Mouse (Mus musculus) heart, embryonic 10.5 days (tissue): ENCODE data around the gene 1700088E04Rik. TPM values are rescaled to one million over a fixed set of nuclear protein-coding genes. Genes with fewer than 3 reads are reported as not detected.

Experiments used
- DNase-seq: peaks from one replicate; pipeline ENCODE4 v3.0.0-alpha.2; 2017; ENCODE audit warnings: low spot score
- H3K27ac ChIP-seq: fragments of 300-500 bp; sonication (generic); 2 replicates; pipeline ENCODE4 v1.5.1; 2016; ENCODE audit warnings: mild to moderate bottlenecking
- H3K27me3 ChIP-seq: fragments of 300-500 bp; sonication (generic); 2 replicates; pipeline ENCODE4 v1.6.1; 2016; ENCODE audit warnings: mild to moderate bottlenecking; ENCODE audit not compliant: poor library complexity, insufficient read depth, severe bottlenecking
- H3K36me3 ChIP-seq: fragments of 300-500 bp; sonication (generic); 2 replicates; pipeline ENCODE4 v1.6.1; 2016; ENCODE audit warnings: mild to moderate bottlenecking, moderate library complexity
- H3K4me1 ChIP-seq: fragments of 300-500 bp; sonication (generic); 2 replicates; pipeline ENCODE4 v1.6.1; 2016; ENCODE audit warnings: mild to moderate bottlenecking
- H3K4me3 ChIP-seq: fragments of 300-500 bp; sonication (generic); 2 replicates; pipeline ENCODE4 v1.5.1; 2016; ENCODE audit warnings: mild to moderate bottlenecking, moderate library complexity
- H3K9me3 ChIP-seq: fragments of 300-500 bp; sonication (generic); 2 replicates; pipeline ENCODE4 v1.6.1; 2016; ENCODE audit warnings: mild to moderate bottlenecking, moderate library complexity
- WGBS: fragments of 180-500 bp; shearing (Covaris S2); methylation state at CpG from one replicate; pipeline ENCODE4 v1.1.7; 2016; 5-methylcytosine and 5-hydroxymethylcytosine counted together
- polyA plus RNA-seq: library from polyadenylated mRNA; unstranded; fragments of >200 nt; fragmentation: Nextera tagmentation; extraction: Ambion mirVana; gene quantifications from 2 replicates; pipeline ENCODE4 v1.2.1, GENCODE M21; 2016

The 1700088E04Rik gene
- 6.0 and 8.1 TPM in 2 replicates for polyA plus RNA-seq

DNA sequence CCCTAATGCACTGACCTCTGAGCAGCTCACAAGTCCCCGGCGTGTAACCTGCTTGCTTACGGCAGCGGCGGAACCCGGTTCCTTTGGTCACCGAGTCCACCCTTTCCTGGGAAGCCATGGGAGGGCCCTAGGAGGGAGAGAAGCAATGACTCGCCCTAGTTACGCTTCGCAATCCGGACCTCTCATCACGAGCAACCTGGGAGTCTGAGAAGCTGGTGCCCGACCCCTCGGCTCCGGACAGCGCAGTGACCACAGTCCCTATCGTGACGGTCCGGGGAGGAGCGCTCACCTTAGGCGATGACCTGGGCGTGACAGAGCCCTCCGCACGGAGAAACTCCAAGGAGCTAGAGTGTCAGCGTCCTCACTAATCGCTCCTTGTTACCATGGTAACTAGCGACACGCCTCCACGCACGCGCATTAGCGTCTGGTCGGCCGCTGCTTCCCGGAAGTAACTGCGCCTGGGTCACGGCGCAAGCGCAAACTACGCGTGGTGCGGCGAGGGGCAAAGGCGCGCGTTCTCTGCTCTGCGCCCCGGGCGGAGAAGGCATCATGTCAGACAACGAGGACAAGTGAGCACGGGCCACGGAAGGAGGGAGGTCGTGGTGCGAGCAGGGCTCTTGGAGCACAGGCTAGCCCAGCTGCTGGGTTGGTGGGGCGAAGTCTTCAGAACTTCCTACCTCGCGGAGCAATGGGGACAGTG, at the start of gene 1700088E04Rik, which contains the start of gene Polr2f:
Gene 1700088E04Rik (minus strand): TSS at position 388 of the 700 bp plus-strand sequence.
Gene Polr2f (plus strand): TSS at position 144 of the 700 bp plus-strand sequence.
- DNase-seq = peak; percentile 96
- Histone ChIP-seq H3K27me3 (no peaks in the 10 kb centered on the region), H3K27ac (peak within 1 kb of the TSS; percentile 86), H3K36me3 (peaks cover 22% of the 10 kb centered on the region), H3K4me1 (peaks cover 20% of the 10 kb centered on the region), H3K4me3 (peak within 1 kb of the TSS; percentile 83), H3K9me3 (no peaks in the 10 kb centered on the region)
- under 1% methylated on average over 57 of the region's 57 CpGs for WGBS

DNA sequence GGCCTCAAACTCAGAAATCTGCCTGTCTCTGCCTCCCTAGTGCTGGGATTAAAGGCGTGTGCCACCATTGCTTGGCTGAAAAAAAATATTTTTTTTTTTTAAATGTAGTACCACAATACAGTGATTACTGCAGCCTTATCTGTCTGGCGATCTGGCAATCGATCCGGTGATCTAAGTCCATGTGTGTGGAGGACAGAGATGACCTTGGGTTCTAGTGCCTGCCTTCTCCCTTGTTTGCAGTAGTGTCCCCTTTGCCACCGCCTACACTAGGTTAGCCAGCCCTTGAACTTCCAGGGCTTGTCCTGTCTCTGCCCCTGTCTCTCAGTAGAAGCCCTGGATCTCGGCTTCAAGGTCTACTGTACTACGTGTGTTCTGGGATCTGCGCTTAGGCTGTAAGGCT, 46.8 kb upstream of the 1700088E04Rik start:
- H3K27me3 ChIP-seq = no peaks in the 10 kb centered on the region
- peaks cover 11% of the 10 kb centered on the region for H3K4me1 ChIP-seq
- H3K36me3 ChIP-seq = no peaks in the 10 kb centered on the region
- no peak overlapping the region for H3K4me3 ChIP-seq
- H3K9me3 ChIP-seq = no peaks in the 10 kb centered on the region
- DNase-seq = no peak
- no peak overlapping the region for H3K27ac ChIP-seq
- 89% methylated on average over 8 of the region's 8 CpGs for WGBS

DNA sequence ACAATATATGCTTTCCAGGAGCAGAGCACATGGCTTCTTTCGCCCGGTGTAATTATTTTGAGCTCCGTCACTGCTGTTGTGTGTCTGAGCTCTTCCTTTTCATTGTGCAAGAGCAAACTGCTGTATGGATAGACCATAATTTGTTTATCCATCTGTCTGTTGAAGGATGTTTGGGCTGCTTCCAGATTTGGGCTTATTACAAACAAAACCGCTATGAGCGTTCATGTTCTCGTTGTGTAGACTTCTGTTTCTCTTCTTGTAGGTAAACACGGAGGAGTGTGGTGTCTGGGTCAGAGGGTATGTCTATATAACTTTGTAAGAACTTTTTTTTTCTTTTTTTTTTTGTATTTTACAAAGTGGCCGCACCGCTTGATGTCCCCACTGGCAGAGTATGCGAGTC, 44.2 kb upstream of the 1700088E04Rik start:
- Histone ChIP-seq H3K27me3 (0 out of 2 replicates have a peak, but pooled peaks cover 4% of the 10 kb centered on the region), H3K4me1 (peaks cover 4% of the 10 kb centered on the region; the same call in 1 of the 2 replicates), H3K4me3 (no peak overlapping the region), H3K27ac (no peak overlapping the region), H3K9me3 (no peaks in the 10 kb centered on the region), H3K36me3 (no peaks in the 10 kb centered on the region)
- no peak for DNase-seq
- WGBS = 87% methylated on average over 10 of the region's 10 CpGs

DNA sequence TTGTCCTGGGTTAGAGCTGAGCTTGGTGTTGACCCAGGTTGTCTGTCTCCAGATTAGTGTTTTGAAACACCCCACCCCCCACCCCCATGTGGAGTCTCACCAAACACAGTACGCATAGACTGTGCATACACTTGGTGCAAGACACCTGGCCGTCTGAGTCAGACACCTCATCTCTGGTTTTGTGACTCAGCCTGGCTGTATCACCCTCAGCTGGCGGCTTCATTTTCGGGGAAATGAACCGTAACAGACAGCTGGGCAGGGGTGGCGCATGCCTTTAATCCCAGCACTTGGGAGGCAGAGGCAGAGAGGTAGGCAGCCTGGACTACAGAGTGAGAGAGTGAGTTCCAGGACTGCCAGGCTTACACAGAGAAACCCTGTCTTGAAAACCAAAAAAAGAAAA, 35.9 kb upstream of the 1700088E04Rik start:
- no peaks in the 10 kb centered on the region for H3K9me3 ChIP-seq
- H3K36me3 ChIP-seq = no peaks in the 10 kb centered on the region
- H3K27ac ChIP-seq = no peak overlapping the region
- no peak overlapping the region for H3K4me3 ChIP-seq
- 78% methylated on average over 6 of the region's 6 CpGs for WGBS
- peaks cover 24% of the 10 kb centered on the region for H3K27me3 ChIP-seq
- H3K4me1 ChIP-seq = peaks cover 39% of the 10 kb centered on the region
- DNase-seq = no peak

DNA sequence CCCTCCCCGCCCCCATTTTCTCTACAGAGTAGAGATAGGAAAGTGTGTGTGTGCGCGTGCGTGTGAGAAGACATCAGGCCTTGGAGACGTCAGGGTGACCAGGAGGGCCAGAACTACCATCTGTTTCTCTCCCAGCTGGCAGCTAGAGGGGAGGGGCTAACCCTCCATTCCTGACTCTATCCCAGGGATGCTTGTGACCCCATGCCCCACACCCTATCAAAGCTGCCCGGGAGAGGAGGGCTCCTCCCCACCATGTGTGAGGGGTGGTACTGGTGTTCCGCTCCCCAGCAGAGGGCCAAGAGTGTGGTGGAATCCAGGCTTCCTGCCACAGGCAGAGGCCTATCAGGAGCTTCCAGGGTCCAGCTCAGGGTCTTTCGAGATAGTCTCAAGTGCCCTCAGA, 25.7 kb upstream of the 1700088E04Rik start:
- Histone ChIP-seq H3K36me3 (no peaks in the 10 kb centered on the region), H3K27ac (peak overlapping the region; percentile 7; the same call in 1 of the 2 replicates), H3K9me3 (no peaks in the 10 kb centered on the region), H3K4me3 (no peak overlapping the region), H3K27me3 (peaks cover 70% of the 10 kb centered on the region), H3K4me1 (peaks cover 53% of the 10 kb centered on the region)
- WGBS = 34% methylated on average over 8 of the region's 8 CpGs
- no peak for DNase-seq

- Histone ChIP-seq H3K9me3 (no peaks in the 10 kb centered on the region), H3K27me3 (peaks cover 80% of the 10 kb centered on the region), H3K27ac (0 out of 2 replicates have a peak within 1 kb of the TSS, but pooled peaks have one; percentile 42), H3K36me3 (no peaks in the 10 kb centered on the region), H3K4me1 (peaks cover 46% of the 10 kb centered on the region), H3K4me3 (peak within 1 kb of the TSS; percentile 42)
- WGBS = 38% methylated on average over 5 of the region's 5 CpGs
- DNase-seq = no peak
Measured at GRCm38 (mm10) chr15:79165140-79165539, 24.1 kb upstream of the 1700088E04Rik start, which contains the start of gene Sox10. Sox10 (minus strand) TSS chr15:79165240.

DNA sequence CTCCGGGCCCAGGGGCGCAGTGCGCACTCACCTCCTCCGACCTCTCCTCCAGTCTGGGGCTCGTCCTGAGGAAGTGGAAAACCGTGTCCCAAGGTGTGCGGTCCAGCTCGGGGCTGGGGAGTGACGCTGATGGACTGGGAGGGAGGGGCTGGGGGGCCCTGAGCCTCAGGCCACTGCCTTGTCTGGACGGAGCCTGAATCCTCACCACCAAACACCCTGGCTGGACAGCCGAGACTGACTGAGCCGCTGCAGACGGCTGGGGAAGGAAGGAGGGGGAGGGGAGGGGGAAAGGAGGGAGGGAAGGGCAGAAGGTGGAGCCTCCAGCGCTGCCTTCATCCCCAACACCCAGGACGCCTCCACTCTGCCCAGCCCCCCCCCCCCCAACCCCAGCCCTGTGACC, 23.2 kb upstream of the 1700088E04Rik start:
- Histone ChIP-seq H3K4me3 (peak overlapping the region; percentile 42), H3K27me3 (peaks cover 84% of the 10 kb centered on the region), H3K4me1 (peaks cover 43% of the 10 kb centered on the region), H3K36me3 (no peaks in the 10 kb centered on the region), H3K9me3 (no peaks in the 10 kb centered on the region), H3K27ac (0 out of 2 replicates have a peak overlapping the region, but pooled peaks have one; percentile 42)
- WGBS = 2% methylated on average over 13 of the region's 15 CpGs
- DNase-seq = no peak

- Histone ChIP-seq H3K27ac (no peak overlapping the region), H3K4me3 (peak overlapping the region; percentile 42), H3K27me3 (peaks cover 91% of the 10 kb centered on the region), H3K4me1 (peaks cover 38% of the 10 kb centered on the region), H3K36me3 (no peaks in the 10 kb centered on the region), H3K9me3 (no peaks in the 10 kb centered on the region)
- no peak for DNase-seq
- 38% methylated on average over 14 of the region's 14 CpGs for WGBS
Measured at GRCm38 (mm10) chr15:79162822-79163221, 21.8 kb upstream of the 1700088E04Rik start.

GRCm38 (mm10) chr15:79162301-79162700, 21.2 kb upstream of the 1700088E04Rik start:
- WGBS = 66% methylated on average over 7 of the region's 7 CpGs
- Histone ChIP-seq H3K27me3 (peaks cover 96% of the 10 kb centered on the region), H3K9me3 (no peaks in the 10 kb centered on the region), H3K36me3 (no peaks in the 10 kb centered on the region), H3K27ac (no peak overlapping the region), H3K4me3 (no peak overlapping the region), H3K4me1 (peaks cover 34% of the 10 kb centered on the region)
- DNase-seq = no peak

GRCm38 (mm10) chr15:79155572-79155971, 14.5 kb upstream of the 1700088E04Rik start:
- Histone ChIP-seq H3K4me1 (peaks cover 23% of the 10 kb centered on the region), H3K27ac (no peak overlapping the region; the same call in 1 of the 2 replicates), H3K4me3 (0 out of 2 replicates have a peak overlapping the region, but pooled peaks have one; percentile 8), H3K36me3 (peaks cover 25% of the 10 kb centered on the region), H3K9me3 (no peaks in the 10 kb centered on the region), H3K27me3 (peaks cover 47% of the 10 kb centered on the region)
- WGBS = 51% methylated on average over 3 of the region's 3 CpGs
- no peak for DNase-seq

DNA sequence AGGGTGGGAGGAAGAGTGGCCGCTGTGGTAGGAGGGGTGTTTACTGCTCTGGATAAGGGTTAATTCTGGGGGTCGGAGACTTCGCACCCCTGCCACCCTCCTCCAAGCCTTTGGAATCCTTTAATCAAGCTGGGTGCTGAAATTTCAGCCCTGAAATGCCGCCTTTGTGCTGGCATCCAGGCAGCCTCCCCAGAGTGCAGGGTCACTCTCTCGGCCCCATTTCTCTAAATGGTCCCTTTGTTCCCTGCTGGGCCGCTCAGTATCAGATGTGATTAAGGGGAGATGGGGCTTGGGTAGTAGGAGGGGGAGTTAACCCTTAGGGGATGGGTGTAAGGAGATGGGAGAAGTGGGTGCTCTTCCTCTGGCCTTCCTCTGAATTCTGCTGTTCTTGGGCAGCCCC, 11.7 kb upstream of the 1700088E04Rik start:
- no peak overlapping the region for H3K4me3 ChIP-seq
- peaks cover 23% of the 10 kb centered on the region for H3K4me1 ChIP-seq
- peaks cover 49% of the 10 kb centered on the region for H3K36me3 ChIP-seq
- H3K27me3 ChIP-seq = peaks cover 18% of the 10 kb centered on the region
- H3K27ac ChIP-seq = no peak overlapping the region
- 53% methylated on average over 6 of the region's 6 CpGs for WGBS
- no peaks in the 10 kb centered on the region for H3K9me3 ChIP-seq
- DNase-seq = no peak

DNA sequence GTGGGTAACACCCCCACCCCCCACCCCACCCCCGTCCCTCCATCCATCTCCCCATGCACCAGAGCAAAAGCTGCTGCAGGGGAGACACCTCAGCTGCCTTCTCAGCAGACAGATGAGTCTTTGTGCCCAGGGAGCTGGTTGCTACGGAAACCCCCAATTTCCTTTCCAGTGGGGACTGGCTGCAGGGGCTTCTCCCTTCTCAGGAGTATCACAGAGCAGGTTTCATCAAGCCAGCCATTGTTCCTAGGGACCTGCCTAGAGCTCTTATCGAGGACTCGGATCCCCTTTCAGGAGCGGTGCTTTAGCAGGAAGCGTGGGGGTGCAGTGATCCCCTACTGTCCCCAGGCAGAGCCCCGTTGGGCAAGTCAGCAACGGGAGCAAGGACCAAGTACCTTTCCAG, 10.8 kb upstream of the 1700088E04Rik start:
- Histone ChIP-seq H3K27me3 (peaks cover 10% of the 10 kb centered on the region; the same call in 1 of the 2 replicates), H3K4me3 (no peak overlapping the region), H3K36me3 (peaks cover 58% of the 10 kb centered on the region), H3K9me3 (no peaks in the 10 kb centered on the region), H3K27ac (no peak overlapping the region), H3K4me1 (peaks cover 21% of the 10 kb centered on the region)
- WGBS = 67% methylated on average over 8 of the region's 8 CpGs
- DNase-seq = no peak

DNA sequence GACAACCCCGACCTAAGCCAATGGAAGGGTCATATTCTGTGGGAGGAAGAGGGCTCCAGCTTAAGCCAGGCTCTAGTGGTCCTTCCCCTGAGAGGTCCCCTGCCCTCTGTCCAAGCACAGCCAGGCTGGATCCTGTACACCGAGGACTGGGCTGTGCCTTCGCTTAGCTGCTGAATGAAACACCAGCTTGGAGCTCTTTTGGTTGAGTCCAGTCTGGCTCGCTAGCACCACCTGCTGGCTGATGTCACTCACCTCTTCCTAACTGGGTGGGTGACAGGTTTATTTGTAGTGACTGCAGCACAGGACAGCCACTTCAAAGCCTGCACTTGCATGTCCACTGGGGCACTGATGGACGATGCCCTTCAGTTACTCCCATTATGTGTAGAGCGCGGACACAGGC, 7.5 kb upstream of the 1700088E04Rik start:
- DNase-seq = peak; percentile 93
- 54% methylated on average over 7 of the region's 7 CpGs for WGBS
- Histone ChIP-seq H3K9me3 (no peaks in the 10 kb centered on the region), H3K4me1 (no peaks in the 10 kb centered on the region), H3K36me3 (peaks cover 88% of the 10 kb centered on the region), H3K27ac (no peak overlapping the region), H3K27me3 (no peaks in the 10 kb centered on the region), H3K4me3 (no peak overlapping the region)
